ENCODE assay signal across 7 mouse cellular contexts in the genomic region with DNA sequence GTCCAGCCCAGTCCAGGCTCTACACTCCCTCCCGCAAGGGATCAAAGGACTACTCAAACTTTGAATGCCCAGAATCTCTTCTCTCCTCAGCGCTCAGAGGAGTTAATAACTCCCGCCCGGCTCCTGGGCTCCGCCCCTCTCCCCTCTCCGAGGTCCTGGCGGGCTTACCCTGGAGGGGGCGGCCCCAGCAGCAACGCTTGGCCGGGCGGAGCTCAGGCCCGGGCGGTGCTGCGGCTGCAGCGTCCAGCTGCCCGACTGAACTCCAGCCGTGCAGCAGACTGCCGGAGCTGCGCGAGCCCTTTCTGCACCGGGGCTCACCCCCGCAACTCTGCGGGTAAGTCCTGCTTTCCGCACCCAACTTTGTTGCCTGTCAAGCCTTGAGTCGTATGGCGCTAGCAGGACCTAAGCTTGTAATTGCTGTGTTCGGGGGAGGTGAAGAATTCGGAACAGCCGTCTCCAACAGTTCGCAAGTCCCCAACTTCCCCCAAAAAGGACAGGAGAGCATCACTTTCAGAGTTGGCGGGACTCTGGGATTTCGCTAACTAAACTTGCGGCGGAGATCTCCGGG. TPM values are rescaled to one million over a fixed set of nuclear protein-coding genes. Genes with fewer than 3 reads are reported as not detected.
DNase-seq lines count a peak whose midpoint lies in the region; ATAC-seq lines count a peak whose summit lies in the region.

A gene (plus strand): TSS at position 187 of the 568 bp plus-strand sequence.

- H3K4me1 ChIP-seq in intestine, embryonic 16.5 days (ENCODE audit: control insufficient read depth, insufficient read depth, low read length), result peaks cover 11% of the 10 kb centered on the region
- H3K4me1 ChIP-seq in limb, embryonic 12.5 days (replicated peaks), result peaks cover 32% of the 10 kb centered on the region
- H3K4me1 ChIP-seq in midbrain, embryonic 14.5 days (ENCODE audit: control insufficient read depth, insufficient read depth, low read length), result peaks cover 11% of the 10 kb centered on the region

- H3K9ac ChIP-seq in intestine, embryonic 16.5 days (ENCODE audit: low read depth, low read length), result peak within 1 kb of the TSS; percentile 86
- H3K9ac ChIP-seq in limb, embryonic 12.5 days (replicated peaks), result peak within 1 kb of the TSS; percentile 87
- H3K9ac ChIP-seq in midbrain, embryonic 14.5 days (replicated peaks; ENCODE audit: low read length), result peak within 1 kb of the TSS; percentile 80

- ATAC-seq in intestine, embryonic 16.5 days, result peak; percentile 88
- ATAC-seq in limb, embryonic 12.5 days (ENCODE audit: insufficient number of reproducible peaks, insufficient read depth, low FRiP score, low TSS enrichment, low read depth), result peak; percentile 75
- peak; percentile 62; the same call in 1 of the 2 replicates for ATAC-seq in midbrain, embryonic 14.5 days (ENCODE audit: low FRiP score, low TSS enrichment)

- DNase-seq in adrenal gland, adult 2 months, result peak; percentile 94
- peak; percentile 90 for DNase-seq in embryo, embryonic 10.5 days (ENCODE audit: low spot score)
- DNase-seq in gastrocnemius, postnatal 4 days (ENCODE audit: low spot score in 2 of 2), result peak; percentile 80 to 90
- DNase-seq in midbrain, embryonic 14.5 days, result peak; percentile 77
- peak; percentile 61 to 66 for DNase-seq in spleen, adult 18-20 months

- H3K4me2 ChIP-seq in intestine, embryonic 16.5 days (ENCODE audit: low read depth, low read length), result peak within 1 kb of the TSS; percentile 81
- H3K4me2 ChIP-seq in limb, embryonic 12.5 days, result peak within 1 kb of the TSS; percentile 79
- peak within 1 kb of the TSS; percentile 73 for H3K4me2 ChIP-seq in midbrain, embryonic 14.5 days (ENCODE audit: low read length)

- H3K4me3 ChIP-seq in intestine, embryonic 16.5 days (ENCODE audit: low read length), result peak within 1 kb of the TSS; percentile 83
- peak within 1 kb of the TSS; percentile 83 for H3K4me3 ChIP-seq in limb, embryonic 12.5 days (replicated peaks)
- H3K4me3 ChIP-seq in midbrain, embryonic 14.5 days (replicated peaks; ENCODE audit: low read depth, low read length), result peak within 1 kb of the TSS; percentile 80

- no peaks in the 10 kb centered on the region for H3K36me3 ChIP-seq in intestine, embryonic 16.5 days (ENCODE audit: control insufficient read depth, insufficient read depth, low read length)
- peaks cover 19% of the 10 kb centered on the region for H3K36me3 ChIP-seq in limb, embryonic 12.5 days
- peaks cover 11% of the 10 kb centered on the region; the same call in 1 of the 2 replicates for H3K36me3 ChIP-seq in midbrain, embryonic 14.5 days (ENCODE audit: control insufficient read depth, insufficient read depth, low read length)

- no peaks in the 10 kb centered on the region for H3K27me3 ChIP-seq in intestine, embryonic 16.5 days (replicated peaks; ENCODE audit: control insufficient read depth, insufficient read depth, low read length)
- H3K27me3 ChIP-seq in limb, embryonic 12.5 days, result no peaks in the 10 kb centered on the region
- H3K27me3 ChIP-seq in midbrain, embryonic 14.5 days (ENCODE audit: control insufficient read depth, insufficient read depth, low read length), result no peaks in the 10 kb centered on the region

- peak within 1 kb of the TSS; percentile 91 for H3K27ac ChIP-seq in intestine, embryonic 16.5 days (ENCODE audit: low read length)
- H3K27ac ChIP-seq in limb, embryonic 12.5 days, result peak within 1 kb of the TSS; percentile 98
- peak within 1 kb of the TSS; percentile 91 for H3K27ac ChIP-seq in midbrain, embryonic 14.5 days (replicated peaks; ENCODE audit: low read depth, low read length)

- under 1% methylated on average over 35 of the region's 35 CpGs for WGBS in intestine, embryonic 16.5 days
- WGBS in limb, embryonic 12.5 days, result under 1% methylated on average over 35 of the region's 35 CpGs
- under 1% methylated on average over 35 of the region's 35 CpGs for WGBS in midbrain, embryonic 14.5 days

- H3K9me3 ChIP-seq in intestine, embryonic 16.5 days (ENCODE audit: control insufficient read depth, low read length), result no peaks in the 10 kb centered on the region
- H3K9me3 ChIP-seq in limb, embryonic 12.5 days, result no peaks in the 10 kb centered on the region
- H3K9me3 ChIP-seq in midbrain, embryonic 14.5 days (ENCODE audit: control insufficient read depth, low read length), result no peaks in the 10 kb centered on the region

RNA-seq across cellular contexts. Expression of the gene that starts here (rescaled TPM):
- 10 to 100 TPM; 20.3 to 24.5 TPM for total RNA-seq in adrenal gland, adult 2 months (2021)
- 38.9 and 43.9 TPM in 2 replicates for polyA plus RNA-seq in adrenal gland, adult 2 months (2012; rRNA removed)
- 10 to 100 TPM; 30.7 to 33.3 TPM for total RNA-seq in gastrocnemius, postnatal 4 days (2021)
- polyA plus RNA-seq in intestine, embryonic 16.5 days (2015; fragmentation: Nextera tagmentation; extraction: Ambion mirVana), result 35.7 and 36.6 TPM in 2 replicates
- polyA plus RNA-seq in limb, embryonic 12.5 days (2016; fragmentation: Nextera tagmentation; extraction: Ambion mirVana), result 70.2 and 70.8 TPM in 2 replicates
- polyA plus RNA-seq in midbrain, embryonic 14.5 days (2014; fragmentation: Nextera tagmentation; extraction: Ambion mirVana), result 25.5 and 26.3 TPM in 2 replicates

Comparison
In these comparisons a context has a peak if more than half of its experiments do, and no peak if none do; other contexts are left out.
1. Peak in every context shown above with its lines: DNase-seq, ATAC-seq, H3K4me3 ChIP-seq and H3K27ac ChIP-seq.